Mouse (Mus musculus): Measurements from ENCODE around the gene Prdm11.

Gene Prdm11

DNA sequence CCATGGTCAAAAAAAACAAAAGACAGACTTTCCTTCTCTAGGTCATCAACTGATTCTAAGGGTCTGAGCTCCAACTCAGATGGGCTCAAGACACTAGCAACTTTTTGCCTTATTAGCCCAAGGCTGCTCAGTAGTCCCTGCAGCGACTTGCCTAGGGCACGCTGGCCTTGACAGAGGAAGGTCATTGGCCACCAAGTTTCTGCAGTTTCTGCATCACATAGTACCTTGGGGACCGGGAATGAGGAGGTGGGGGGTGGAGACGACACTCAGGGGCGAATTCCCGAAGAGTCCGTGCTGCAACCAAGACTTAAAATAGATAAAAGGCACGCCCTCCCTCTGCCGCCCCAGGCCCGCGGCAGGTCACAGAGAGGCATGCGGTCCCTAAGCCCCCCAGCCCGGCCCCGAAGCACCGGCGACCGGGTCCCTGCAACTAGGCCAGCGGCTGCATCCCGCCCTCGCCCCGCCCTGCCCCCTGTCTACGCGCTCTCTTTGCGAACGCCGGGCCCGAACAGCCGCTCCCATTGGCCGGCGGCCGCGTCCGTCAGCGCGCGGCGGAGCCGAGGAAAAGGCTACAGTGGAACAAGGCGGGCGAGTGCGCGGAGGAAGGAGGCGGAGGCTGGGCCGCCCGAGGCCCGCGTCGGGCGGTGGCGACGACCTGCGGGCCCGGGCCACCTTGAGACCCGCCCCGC, 694 bp downstream of the Prdm11 start:
- DNase-seq, result peak; percentile 97 to 99

- DNase-seq, result no peak
These were observed 2.4 kb downstream of the Prdm11 start for GRCm38 (mm10) chr2:93043449-93044157.

GRCm38 (mm10) chr2:93041470-93041869, 4.5 kb downstream of the Prdm11 start:
- peak in 1 of 2 experiments; percentile 52 for DNase-seq

DNA sequence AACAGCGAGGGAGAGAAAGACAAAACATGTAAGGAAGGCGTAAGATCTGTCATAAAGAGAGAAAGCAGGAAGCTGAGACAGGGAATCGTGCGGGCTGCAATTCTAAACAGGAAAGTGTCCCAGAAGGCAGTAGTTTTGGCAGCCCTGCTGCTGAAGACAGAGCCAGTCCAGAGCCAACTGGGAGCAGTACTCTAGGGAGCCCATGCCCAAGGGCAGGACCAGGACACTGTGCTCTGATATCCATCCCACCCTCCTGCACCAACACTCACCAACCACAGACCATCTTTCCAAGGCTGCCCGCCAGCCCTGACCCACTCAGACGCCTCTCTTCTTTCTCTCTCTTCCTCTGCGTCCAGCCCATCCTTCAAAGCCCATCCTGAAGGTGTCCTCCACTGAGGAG, 5.1 kb downstream of the Prdm11 start:
- DNase-seq, result peak in 1 of 2 experiments; percentile 69

DNA sequence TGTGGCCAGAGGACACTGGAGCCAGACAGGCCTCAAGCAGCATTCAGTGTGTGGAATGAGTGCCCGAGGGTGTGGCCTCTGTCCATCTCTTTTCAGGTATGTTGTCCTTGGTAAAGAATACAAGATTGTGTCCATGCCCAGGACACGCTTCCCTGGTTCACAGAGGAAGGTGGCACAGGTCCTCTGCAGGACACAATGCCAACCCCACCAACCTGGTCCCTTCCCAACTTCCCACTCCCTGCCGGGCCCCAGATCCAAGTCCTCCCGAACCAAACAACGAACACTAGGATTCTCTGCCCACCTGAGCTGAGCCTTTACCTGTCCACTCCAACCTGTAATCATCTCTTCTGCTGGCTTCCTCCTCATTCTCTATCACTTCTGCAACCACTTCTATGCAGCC, 6.3 kb downstream of the Prdm11 start:
- no peak for DNase-seq

- no peak for DNase-seq
These were observed 6.9 kb downstream of the Prdm11 start for GRCm38 (mm10) chr2:93039043-93039442.

- peak; percentile 60 to 78 for DNase-seq
These were observed 10.3 kb downstream of the Prdm11 start for GRCm38 (mm10) chr2:93035631-93036030.

- peak; percentile 65 to 86 for DNase-seq
These were observed 13.3 kb downstream of the Prdm11 start for GRCm38 (mm10) chr2:93032651-93033050.

- DNase-seq, result peak; percentile 42 to 79
These were observed 13.9 kb downstream of the Prdm11 start for GRCm38 (mm10) chr2:93032049-93032448.

- peak in 1 of 2 experiments; percentile 63 for DNase-seq
These were observed 14.9 kb downstream of the Prdm11 start for GRCm38 (mm10) chr2:93031021-93031420.

DNA sequence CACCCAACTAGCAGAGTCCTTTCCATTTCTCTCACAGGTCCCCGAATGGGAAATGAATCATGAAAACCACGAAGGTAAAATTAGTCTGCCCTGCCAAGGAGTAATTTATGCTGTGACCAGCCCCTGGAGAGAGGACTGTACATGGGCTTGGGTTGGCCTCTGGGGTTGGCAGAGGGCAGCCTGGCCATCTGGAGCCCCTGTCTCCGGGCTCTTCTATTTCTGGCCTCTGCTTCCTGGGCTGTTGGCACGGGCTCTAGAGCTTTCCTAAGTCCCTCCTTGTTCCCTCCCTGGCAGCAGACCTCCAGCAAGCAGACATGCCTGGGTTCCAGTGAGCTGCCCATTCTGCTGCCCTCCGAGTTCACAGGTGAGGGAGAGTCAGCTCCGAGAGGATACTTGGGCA, 15.9 kb downstream of the Prdm11 start:
- peak in 1 of 2 experiments; percentile 43 for DNase-seq

DNA sequence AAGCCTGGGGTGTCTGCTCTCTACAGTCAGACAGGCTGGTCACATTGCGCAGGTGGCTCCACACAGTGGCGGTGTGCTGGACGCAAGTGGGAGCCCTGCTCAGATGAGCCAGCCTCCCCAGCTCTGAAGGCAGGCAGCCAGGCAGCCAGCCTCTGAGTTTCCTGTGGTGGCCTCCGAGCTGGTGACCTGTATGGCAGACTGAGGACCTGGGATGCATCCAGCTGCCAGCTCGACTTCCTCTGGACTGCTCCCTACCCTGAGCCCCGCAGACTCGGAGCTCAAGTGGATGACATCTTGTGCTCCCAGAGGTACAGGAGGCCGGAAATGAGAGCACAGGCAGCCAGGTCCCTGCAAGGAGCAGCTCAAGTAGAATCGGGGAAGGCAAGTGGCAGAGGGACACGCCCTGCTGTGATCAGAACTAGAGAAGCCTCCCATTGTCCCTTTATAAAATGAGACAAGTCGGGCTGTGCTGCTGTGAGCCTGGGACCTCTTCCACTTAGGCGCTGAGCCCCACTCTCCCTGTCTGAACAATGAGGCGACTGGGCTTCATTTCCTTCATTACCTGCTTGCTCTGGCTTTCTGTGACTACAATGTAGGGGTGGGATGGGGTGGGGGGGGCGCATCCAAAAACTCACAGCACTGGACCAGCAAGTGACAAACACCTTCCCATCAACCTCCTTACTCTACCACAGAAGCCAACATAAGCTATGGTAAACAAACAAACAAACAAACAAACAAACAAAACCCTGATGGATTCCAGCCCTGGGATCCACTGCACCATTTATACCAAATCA, 16.5 kb downstream of the Prdm11 start:
- DNase-seq, result peak; percentile 71 to 83

- DNase-seq, result no peak
These were observed 17.1 kb downstream of the Prdm11 start for GRCm38 (mm10) chr2:93028865-93029264.

GRCm38 (mm10) chr2:93027713-93028112, 18.3 kb downstream of the Prdm11 start:
- no peak for DNase-seq

DNA sequence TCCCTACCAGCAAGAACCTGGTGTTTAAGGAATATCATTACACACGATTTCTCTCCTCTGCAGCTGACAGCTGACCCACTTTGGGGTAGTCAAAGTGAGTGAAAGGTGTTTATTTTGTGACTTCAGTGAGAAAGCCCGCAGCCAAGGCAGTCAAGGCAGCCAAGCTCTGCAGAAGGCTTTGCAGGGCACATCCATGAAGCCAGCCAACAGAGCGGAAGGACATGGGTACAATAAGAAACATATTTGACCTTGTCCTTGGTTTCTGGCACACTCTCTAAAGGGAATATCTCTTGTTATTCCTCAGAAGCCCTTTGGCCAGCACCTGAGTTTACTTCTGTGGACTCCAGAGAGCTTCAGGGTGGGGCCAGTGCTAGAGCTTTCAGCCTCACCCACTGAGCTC, 21.5 kb downstream of the Prdm11 start:
- no peak for DNase-seq

DNA sequence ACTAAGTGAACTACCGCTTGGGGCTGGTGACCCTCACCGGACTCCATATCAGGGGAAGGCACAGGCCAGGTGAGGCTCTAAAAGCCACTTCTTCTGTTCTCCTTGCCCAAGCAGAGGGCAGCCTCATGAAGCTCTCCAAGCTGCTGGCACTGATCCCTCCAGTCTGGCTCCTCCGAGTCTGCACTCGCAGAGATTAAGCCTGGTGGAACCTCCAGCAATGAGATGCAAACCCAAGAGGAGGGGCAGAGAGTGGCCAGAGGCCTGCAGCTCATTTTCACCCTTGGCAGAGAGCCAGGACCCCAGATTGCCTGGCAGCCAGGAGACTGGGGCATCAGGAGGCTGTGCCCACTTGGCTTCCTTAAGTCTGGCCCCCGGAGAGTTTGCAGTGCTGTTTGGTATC, 27.1 kb downstream of the Prdm11 start:
- DNase-seq, result peak in 1 of 2 experiments; percentile 49

DNA sequence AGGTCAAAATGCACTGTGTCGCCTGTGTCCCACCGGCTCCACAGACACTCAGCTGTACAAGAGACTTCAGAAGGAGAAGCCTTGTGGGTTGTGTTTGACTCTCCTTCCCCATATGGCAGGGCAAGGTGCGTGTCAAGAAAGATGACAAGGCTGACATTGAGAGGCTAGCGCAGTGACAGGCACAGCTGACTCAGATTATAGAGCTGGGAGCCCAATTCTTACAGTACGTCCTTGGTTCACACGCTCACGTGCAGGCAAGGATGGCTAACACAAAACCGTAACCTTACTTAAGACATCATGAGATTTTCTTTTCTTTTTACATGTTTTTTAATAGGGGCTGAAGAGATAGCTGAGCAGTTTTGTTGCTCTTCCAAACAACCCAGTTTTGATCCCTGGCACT, 28.8 kb downstream of the Prdm11 start:
- DNase-seq, result no peak

DNA sequence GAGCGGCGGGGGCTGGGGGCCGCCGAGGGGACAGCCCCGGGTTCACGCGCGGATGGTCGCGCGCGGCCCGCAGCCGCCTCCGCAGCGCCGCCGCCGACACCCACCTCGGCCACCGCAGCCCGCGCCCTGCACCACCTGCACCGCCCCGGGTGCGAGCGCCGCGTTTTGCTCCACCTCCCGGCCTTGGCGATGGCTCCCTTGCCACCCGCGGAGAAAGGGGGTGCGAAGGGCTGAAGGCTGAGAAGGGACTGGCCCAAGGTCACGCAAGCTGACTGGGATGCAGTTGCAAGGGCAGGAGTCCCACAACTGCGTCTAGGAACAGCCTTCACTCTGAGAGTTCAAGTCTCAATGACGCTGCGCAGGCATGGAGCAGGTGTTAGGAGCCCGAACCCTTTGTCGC, 30.9 kb downstream of the Prdm11 start:
- DNase-seq, result peak in 1 of 2 experiments; percentile 25

DNA sequence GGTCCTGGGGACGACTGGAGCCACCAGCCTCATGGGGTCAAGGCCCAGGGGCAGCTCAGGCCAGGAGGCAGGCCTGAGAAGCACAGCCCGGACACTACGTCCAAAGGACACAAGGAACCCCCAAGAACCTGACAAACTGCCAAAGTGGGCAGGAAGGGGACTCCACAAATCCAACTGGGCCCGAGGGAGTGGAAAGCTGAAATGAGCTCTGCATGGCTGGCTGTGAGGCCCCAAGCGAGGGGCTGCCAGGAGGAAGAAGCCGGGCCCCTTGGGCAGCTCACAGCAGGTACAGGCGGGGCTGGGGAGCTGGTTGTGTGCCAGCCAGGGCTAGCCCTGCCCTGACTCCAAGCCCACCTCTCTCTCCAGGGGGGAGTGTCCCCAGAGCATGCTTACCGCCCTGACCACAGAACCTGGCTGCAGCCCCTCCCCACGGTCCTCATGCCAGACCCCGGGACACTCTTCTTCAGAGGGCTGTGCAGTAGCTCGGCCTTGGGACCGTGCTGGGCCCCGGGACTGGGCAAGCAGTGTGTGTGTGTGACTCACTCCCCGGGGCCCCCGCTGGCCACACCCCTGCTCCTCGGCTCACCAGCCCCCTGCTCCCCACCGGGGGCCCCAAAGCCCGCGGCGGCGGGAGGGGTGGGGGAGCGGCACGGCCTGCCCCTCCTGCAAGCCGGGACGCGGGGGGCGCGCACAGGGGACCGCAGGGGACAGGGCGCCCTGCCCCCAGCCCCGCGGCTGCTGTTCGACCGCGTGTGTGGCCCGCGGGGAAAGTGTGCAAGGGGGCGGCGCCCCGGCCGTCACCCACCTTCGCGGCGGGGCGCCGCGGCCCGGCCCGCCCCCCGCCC, 31.7 kb downstream of the Prdm11 start:
- DNase-seq, result peak; percentile 46 to 71

- no peak for DNase-seq
These were observed 32.4 kb downstream of the Prdm11 start for GRCm38 (mm10) chr2:93013415-93014092.

- DNase-seq, result no peak
These were observed 33.0 kb downstream of the Prdm11 start for GRCm38 (mm10) chr2:93012976-93013375.

DNA sequence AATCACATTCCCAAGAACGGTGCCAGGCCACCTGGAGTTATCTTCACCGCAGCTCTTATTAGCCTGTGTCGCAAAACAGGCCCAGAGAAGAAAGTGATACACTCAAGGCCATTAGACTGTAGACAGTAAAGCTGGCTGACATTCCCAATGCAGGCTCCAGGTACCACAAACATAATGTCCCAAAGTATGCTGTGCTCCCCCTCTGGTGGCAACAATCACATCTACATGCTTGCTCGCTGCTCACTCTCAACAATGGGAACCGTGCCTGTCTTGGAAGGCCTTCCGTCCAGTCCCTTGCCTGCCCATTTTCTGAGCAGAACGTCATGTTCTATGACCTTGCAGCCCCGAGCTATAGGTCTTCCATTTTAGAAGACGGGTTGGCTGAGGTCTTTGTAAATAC, 34.0 kb downstream of the Prdm11 start:
- DNase-seq, result no peak

All from lung, postnatal 4 days (tissue).